Mouse (Mus musculus) layer of hippocampus, adult 2 months (tissue): ENCODE measurements around the gene Skap1. TPM values are rescaled to one million over a fixed set of nuclear protein-coding genes. Genes with fewer than 3 reads are reported as not detected.

Experiments
- DNase-seq, 2 experiments: peaks; one replicate each; pipeline ENCODE4 v3.0.0; 2022; ENCODE audit warnings: low spot score in 2 of 2
- H3K27ac ChIP-seq: fragments of 200-600 bp; 2 replicates; pipeline ENCODE4 v1.8.1; 2022
- H3K4me3 ChIP-seq: fragments of 200-600 bp; 2 replicates; pipeline ENCODE4 v1.8.1; 2022; ENCODE audit warnings: mild to moderate bottlenecking
- CTCF ChIP-seq: fragments of 200-600 bp; conservative IDR thresholded peaks from 2 replicates; pipeline ENCODE4 v1.8.1; 2022; ENCODE audit warnings: antibody characterized with exemption, mild to moderate bottlenecking, moderate library complexity
- total RNA-seq, 2 experiments: library from RNA; stranded (reverse); gene quantifications; 2 replicates each; pipeline ENCODE4 v1.2.3; 2021

Skap1 gene
- total RNA-seq, 2 experiments from 2014 or later, result 1.0 to 1.2 TPM

DNA sequence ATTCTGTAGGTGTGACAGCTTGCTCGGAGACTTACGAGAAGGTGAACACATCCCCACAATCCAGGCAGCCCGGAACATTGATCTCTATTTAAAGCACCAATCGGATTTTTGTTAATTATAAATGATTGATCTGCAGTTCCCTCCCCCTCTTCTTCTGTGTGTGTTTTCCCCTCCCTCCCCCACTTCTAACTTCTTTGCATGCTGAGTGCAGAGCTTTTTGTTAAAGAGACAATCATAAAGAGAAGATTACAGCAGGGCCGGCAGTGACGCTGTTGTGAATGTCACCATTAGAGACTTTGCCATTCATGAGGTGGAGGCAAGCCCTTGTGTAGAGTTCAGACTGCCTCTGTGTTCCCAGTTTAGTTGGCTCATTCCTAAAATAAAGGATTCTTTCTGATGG is 131.9 kb downstream of the Skap1 start:
- H3K27ac ChIP-seq, result 0 out of 2 replicates have a peak overlapping the region, but pooled peaks have one; percentile 36
- DNase-seq, result no peak
- peak overlapping the region; percentile 45 for H3K4me3 ChIP-seq
- no peak for TF ChIP-seq CTCF

DNA sequence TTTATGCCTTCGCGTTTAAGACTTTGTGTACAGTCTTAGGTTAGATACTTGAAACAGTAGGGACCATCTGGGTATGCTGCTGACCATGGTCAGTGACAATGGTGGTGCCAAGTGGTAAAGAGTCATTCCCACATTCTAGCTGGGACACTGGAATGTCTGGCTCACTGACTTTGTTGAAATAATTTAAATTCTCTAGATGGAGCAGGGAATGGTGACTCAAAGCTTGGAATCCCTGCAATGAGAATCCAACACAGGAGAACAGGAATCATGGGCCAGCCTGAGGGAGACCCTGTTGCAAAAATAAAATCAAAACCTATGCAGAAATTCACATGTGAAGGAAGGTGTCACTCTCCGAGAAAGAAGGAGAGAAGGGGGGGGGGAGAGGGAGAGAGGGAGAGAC is 138.4 kb downstream of the Skap1 start:
- TF ChIP-seq CTCF, result no peak
- H3K27ac ChIP-seq, result no peak overlapping the region

DNA sequence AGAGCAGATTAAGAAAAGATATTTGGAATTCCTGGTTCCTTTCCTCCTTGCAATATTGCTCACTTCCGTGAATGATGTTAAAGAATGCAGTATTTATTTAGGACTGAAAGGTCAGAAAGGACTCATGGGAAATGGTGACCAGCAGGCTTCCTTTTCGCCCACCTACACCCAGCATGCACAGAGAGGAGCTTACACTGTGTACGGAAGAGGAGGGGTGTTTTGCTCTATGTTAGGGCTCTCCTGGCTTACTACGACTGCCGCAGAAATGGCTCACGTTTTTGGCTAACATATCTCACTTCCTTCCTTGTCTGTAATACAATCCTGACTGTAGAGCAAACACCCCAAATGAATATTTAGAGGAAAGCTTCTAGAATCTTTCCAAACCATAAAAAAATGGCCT is 139.9 kb downstream of the Skap1 start:
- H3K27ac ChIP-seq, result no peak overlapping the region
- no peak for DNase-seq
- no peak overlapping the region for H3K4me3 ChIP-seq
- no peak for TF ChIP-seq CTCF

More for the DNA sequence above, 138.4 kb downstream of the Skap1 start:
- no peak overlapping the region for H3K4me3 ChIP-seq
- no peak for DNase-seq

DNA sequence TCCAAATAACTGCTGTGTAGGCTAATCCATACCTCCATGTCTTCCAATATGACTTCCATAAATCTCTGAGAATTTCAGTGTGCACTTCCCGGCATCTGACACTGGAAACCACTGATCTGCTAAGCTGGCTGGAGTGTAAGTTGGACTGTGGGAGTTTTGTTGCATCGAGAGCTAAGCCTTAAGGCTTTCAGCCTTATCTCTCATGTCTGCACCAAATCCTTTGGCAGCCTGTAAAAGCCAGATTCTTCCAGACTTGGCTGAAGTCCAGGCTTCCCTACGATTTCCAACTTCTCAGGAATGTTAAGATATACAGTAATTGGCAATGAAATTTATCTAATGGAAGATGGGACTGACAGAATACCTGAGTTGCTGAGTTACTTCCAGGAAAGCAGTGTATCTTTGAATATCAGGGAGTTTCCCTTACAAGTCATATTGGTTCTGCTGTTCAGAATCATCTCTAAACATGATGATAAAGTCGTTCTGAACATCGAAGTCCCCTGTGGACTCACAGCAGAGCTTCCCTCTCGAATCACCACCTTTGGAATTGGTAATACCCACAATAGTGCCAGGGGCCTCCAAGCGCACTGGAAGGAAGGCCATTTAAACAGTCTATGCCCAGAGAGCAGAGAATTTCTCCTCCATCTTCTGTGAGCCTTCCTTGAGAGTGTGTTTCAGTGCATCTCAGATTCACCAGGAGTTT is 140.5 kb downstream of the Skap1 start:
- Histone ChIP-seq H3K27ac (no peak overlapping the region), H3K4me3 (no peak overlapping the region)
- DNase-seq, result no peak
- no peak for TF ChIP-seq CTCF

DNA sequence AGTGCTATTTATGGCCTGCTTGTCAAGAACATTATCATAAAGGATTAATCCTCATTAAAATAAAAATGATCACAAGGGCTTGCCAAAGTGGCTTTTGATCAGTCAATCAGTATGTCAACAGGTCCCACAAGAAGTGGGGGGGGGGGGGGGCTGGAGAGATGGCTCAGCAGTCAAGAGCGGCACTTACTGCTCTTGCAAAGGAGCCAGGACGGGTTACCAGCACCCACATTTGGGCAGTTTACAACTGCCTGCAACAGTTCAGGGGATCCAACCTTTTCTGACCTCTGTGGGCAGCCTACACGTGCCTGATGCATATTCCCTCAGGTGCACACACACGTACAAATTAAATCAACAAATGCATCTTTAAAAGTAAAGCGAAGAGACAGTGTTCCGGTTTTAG is 141.1 kb downstream of the Skap1 start:
- DNase-seq, result no peak
- TF ChIP-seq CTCF, result no peak
- no peak overlapping the region for H3K27ac ChIP-seq
- H3K4me3 ChIP-seq, result no peak overlapping the region

DNA sequence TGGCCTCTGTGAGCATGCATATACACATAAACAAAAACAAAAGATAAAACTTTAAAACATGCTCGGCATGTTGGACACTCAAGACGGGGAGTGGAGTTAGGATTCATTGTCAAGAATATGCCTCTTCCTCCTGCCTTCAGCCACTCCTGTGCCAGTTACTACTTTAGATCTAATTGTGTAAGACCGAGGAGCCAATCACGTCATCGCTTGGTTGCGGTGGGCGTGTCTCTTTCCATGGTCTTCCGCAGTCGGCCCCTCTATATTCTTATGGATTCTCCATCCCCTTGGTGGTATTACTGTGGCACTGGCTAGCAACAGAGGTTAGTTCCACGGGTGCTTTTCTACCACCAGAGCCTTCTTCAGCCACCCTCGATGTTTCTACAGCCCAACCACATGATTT is 148.2 kb downstream of the Skap1 start:
- TF ChIP-seq CTCF, result no peak
- Histone ChIP-seq H3K4me3 (no peak overlapping the region), H3K27ac (no peak overlapping the region)
- DNase-seq, result no peak

DNA sequence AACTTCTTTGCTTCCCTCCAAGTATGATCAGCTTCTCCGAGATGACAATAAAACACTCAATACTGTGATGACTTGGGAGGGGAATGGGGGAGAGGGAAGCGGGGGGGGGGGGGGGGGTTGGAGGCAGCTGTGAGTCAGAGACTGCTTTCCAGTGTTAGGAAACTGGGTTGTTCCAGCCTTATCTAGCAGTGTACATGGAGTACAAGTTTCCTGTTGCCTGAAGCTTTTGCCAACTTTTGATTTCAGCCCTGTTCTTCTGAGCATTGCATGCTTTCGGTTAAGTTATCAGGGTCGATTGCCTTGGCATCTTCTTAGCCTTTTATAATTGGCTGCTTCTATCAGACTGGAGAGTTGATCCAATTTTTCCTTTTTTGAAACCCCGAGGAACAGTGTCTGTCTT is 152.4 kb downstream of the Skap1 start:
- Histone ChIP-seq H3K4me3 (no peak overlapping the region), H3K27ac (no peak overlapping the region)
- DNase-seq, result no peak
- TF ChIP-seq CTCF, result no peak

DNA sequence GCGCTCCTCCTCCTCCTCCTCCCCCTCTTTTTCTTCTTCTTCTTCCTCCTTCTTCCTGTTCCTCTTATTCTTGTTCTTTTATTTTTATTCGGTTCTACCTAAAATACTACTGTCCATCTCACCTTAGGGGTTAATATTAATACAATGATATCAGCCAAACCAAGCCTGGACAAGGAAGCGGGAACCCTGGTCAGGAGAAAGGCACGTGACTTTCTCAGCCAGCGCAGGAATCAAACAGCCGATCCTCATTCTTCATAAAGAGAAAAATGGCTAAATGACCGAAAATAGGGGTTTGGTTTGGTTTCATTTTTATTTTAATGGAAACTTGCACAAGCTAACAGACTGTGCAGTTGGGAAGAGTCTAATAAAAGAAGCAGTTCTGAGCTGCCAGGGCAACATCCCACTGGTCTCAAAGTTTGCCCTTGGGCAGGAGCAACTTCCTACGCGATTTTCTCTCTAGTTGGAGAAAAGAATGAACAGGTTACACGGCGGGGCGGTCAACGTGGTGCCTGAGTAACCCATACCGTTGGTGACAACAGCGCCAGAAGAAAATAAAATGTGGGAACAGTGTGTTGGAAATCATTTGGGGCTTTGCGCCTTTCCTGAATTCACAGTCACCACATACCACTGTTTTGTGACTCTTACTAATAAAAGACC is 154.5 kb downstream of the Skap1 start:
- H3K27ac ChIP-seq, result no peak overlapping the region
- no peak overlapping the region for H3K4me3 ChIP-seq
- no peak for DNase-seq
- no peak for TF ChIP-seq CTCF

DNA sequence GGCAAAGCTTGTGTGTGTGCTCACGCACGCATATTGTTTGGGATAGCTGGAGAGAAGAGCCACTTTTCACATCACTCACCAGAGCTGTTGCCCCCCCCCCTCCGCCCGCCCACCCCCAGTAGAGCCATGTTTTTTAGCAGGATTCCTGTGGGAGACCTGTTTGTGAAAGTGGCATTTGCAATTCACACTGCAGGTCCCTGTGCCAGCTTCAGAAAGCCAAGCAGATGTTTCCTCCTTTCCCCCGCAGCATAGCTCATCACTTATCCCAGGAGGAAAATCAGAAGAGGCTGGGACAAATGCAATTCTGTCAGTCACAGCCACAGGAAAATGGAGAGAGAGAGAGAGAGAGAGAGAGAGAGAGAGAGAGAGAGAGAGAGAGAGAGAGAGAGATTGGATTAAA is 155.2 kb downstream of the Skap1 start:
- no peak overlapping the region for H3K4me3 ChIP-seq

DNA sequence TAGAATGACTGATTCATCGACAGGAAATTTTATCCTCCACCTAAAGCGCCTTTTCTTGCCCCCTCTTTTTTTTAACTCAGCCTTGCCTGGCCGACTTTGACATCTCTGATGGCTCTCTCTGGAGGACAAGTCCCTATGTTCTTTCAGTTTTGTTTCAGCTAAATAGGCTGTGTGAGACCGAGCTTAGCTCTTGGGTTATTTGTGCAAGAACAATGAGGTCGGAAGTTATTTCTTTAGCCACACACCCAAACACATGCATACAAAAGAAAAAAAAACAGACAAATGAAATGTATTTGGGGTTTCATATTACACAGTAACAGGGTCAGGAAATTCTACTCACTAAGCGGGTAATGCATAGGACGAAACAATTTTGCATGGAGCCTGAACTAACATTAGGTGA is 155.6 kb downstream of the Skap1 start:
- no peak for DNase-seq
- Histone ChIP-seq H3K27ac (no peak overlapping the region), H3K4me3 (no peak overlapping the region)
- TF ChIP-seq CTCF, result no peak

More for the DNA sequence above, 155.2 kb downstream of the Skap1 start:
- no peak for TF ChIP-seq CTCF
- no peak for DNase-seq
- no peak overlapping the region for H3K27ac ChIP-seq

DNA sequence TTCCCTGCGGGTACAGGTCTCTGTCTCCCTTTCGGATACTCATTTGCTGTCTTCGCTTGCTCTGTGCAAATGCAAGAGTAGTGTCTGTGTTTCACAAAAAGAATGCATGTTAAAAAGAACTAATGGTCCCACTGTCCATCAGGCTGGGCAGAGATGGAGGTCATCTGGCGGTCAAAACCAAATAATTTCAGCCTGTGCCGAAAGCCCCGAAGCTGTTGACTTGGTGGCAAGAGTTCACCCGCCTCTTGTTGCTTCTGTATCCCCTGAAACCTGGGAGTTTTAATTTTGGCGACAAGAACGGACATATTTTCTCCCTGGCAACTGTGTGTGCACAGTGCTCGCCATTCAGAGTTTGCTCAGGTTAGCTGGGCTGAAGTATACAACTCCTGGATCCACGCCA is 156.3 kb downstream of the Skap1 start:
- Histone ChIP-seq H3K4me3 (no peak overlapping the region), H3K27ac (no peak overlapping the region)
- no peak for DNase-seq
- TF ChIP-seq CTCF, result no peak

DNA sequence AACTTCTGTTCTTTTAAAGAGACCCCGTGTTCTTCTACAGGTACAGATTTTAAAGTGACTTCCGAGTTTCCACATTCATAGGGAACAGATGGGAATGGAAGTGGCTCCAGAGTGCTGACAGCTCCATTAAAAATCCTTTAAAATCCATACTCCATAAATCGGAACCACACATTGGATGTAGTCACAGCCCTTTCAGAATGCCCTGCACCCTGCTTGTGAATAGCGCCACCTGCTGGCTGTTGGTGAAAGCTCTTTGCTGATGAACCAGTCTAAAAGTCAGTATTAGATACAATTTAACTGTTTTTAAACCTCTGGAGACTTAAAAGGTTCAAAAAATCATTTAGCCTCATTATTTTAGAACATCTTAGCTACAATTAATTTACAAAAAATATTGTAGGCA is 156.8 kb downstream of the Skap1 start:
- Histone ChIP-seq H3K4me3 (no peak overlapping the region), H3K27ac (no peak overlapping the region)
- TF ChIP-seq CTCF, result peak; percentile 99
- peak; percentile 45 to 78 for DNase-seq

DNA sequence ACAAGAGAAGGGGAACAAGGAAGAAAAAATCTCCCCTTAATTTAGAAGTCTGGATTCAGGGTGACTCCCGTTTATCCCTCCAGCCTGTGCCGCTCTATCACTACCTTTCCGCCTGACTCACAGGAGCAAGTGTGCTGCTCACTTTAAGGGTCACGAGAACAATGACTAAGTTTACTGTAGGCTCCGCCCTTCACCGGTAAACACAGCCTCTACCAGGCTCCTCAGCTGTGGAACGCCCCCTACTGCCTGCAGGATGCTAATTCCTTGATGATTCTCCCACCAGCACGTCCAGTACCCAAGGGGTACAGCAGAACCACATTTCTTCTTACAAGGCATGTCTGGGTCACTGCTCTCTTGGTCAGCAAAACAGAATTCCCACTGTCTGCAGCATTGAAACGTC is 158.4 kb downstream of the Skap1 start:
- Histone ChIP-seq H3K27ac (no peak overlapping the region), H3K4me3 (no peak overlapping the region)
- no peak for DNase-seq
- TF ChIP-seq CTCF, result peak; percentile 58

DNA sequence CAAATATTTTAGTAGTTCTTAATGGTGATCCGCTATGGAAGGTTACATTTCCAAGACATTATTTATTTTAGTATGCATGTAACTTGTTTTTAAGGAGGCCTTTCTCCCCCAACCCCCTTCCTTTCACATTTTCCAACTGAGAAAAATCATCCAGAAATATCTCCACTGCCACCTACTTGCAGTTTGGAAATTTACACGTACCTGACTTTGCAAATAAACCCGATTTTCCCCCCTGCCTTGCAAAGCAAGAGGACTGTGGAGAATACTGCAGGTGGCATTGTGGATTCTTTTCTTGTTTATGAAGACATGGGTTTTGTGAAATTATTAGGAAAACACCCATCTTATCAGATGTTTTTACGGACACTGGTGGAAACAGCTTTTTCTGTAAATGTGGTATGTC is 160.0 kb downstream of the Skap1 start:
- no peak for DNase-seq
- TF ChIP-seq CTCF, result peak; percentile 61
- no peak overlapping the region for H3K27ac ChIP-seq
- H3K4me3 ChIP-seq, result no peak overlapping the region

DNA sequence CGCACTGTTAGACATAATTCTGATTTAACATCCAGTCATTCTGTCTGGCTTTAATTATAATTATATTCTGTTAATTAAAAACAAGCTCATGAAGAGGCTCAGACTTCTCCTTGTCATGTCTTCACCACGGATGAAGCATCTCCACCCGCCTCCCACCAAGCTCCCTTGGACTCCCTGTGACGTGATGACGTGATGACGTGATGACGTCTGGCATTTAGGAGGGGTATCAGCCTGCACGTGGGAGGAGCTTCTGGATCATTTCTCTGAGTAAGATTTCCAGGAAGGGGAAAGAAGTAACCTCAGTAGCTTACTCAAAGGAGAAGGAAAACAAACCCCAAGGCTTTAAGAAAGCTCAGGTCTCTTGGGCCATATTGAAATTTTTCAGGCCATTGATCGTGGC is 165.4 kb downstream of the Skap1 start:
- no peak overlapping the region for H3K4me3 ChIP-seq
- TF ChIP-seq CTCF, result no peak
- DNase-seq, result peak; percentile 55 to 63
- no peak overlapping the region for H3K27ac ChIP-seq
